Mouse (Mus musculus) megakaryocyte progenitor cell, adult 5-6 weeks (primary cell): Measurements from ENCODE around the gene Mocs1. TPM values are rescaled to one million over a fixed set of nuclear protein-coding genes. Genes with fewer than 3 reads are reported as not detected.

Experiments used
- ATAC-seq: replicated peaks from 2 replicates; pipeline ENCODE4 v1.8.0; 2016; ENCODE audit warnings: mild to moderate bottlenecking, moderate TSS enrichment, inconsistent platforms; ENCODE audit not compliant: poor library complexity
- total RNA-seq, 2 experiments: library from RNA; stranded (forward) in 1 of 2; stranded (reverse) in 1 of 2; fragments of 157-497, 149-512 nt in 1 of 2; fragments of 200-1000 nt in 1 of 2; gene quantifications; 2 replicates each; pipeline versions ENCODE4 v1.2.3 to v1.2.4; 2015 to 2017

Mocs1 gene
- total RNA-seq, 2 experiments from 2014 or later, result 15.7 to 31.7 TPM

DNA sequence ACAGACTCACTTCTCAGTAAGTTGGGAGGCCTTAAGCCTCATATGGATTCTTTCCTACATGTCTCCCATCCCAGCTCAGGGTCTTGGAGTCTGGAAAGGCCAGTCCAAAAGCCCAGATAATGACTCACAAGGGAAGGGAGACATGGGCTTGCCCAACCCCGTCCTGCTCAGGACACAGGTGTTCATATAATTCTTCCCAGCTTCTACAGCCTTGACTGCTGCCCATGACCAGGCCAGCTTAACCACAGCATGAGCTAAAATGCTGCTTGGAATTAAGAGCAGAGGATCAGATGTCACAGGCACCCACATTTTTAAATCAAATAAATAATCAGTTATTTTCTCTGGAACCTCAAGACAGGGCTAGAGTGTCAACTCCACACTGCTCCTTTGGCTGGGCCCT lies 47.0 kb downstream of the Mocs1 start:
- ATAC-seq, result no peak

DNA sequence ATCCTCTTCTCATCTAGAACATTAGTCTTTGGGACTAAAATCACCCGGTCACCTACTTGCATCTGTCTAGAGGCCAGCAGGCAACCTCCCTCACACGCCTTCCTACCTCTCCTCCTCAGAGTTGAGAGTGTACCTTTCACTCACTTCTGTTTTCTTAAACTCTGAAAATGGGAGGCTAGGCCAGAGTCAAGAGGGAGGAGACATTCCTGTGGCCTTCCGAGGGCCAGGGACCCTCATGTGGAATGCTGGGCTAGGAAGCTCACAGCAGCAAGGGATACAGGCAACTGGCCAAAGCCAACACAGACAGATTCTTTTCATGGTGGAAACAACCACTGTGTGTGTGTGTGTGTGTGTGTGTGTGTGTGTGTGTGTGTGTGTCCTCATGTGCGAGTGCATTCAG lies 49.2 kb downstream of the Mocs1 start:
- ATAC-seq, result no peak

GRCm38 (mm10) chr17:49481876-49482275 lies 53.7 kb downstream of the Mocs1 start:
- no peak for ATAC-seq

DNA sequence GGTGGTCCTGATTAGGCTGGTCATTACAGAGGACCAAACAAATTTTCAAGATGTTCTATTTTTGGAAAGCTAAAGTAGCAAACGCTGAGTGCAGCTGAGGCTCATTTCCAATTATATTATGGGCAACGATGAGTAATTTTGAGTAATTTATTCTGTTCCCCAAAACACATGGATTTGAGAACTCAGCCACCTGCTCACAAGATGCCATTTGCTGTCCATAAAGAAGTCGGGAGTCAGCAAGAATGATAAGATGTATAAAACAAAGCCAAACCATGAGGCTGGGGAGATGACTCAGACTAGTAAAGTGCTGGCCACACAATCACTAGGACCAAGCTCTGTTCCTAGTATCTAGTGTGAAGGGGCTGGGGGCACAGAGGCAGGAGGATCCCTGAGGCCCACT lies 56.3 kb downstream of the Mocs1 start:
- no peak for ATAC-seq

- no peak for ATAC-seq
These were observed 60.9 kb downstream of the Mocs1 start for GRCm38 (mm10) chr17:49489098-49489497.

DNA sequence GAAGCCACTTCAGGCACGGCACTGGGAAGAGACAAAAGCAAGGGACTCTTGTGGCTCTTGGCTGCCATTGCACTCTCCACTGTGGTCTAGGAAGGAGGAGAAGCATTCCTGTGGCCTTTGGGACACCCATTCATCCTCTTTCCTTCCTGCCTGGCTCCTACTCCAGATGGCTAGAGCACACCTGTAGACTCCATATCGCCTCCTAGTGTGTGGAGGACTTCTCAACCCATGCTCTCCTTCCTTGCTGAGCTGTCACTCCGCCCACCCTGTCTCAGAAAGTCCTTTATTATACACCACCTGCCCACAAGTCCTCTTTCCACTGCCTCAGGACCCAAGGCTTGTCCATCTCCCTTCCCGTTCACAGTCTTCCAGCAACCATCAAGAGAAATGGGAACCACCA lies 65.1 kb downstream of the Mocs1 start:
- no peak for ATAC-seq

DNA sequence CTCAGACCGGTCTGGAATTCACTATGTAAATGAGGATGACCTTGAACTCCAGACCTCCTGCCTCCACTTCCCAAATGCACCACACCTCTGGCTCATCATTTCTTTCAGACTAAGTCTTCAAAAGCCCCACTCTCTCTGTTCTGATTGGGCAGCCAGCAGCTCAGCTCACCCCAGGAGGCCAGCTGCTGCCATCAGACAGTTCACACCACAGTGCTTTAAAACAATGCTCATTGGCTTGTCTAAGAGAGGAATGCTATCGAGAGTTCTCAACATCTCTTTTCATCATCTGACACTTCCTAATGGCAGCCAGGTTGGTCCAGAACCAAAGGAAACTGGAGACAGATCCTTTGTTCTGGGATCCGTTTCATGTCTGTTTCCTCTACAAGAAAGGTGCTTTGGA lies 70.0 kb downstream of the Mocs1 start:
- ATAC-seq, result no peak

DNA sequence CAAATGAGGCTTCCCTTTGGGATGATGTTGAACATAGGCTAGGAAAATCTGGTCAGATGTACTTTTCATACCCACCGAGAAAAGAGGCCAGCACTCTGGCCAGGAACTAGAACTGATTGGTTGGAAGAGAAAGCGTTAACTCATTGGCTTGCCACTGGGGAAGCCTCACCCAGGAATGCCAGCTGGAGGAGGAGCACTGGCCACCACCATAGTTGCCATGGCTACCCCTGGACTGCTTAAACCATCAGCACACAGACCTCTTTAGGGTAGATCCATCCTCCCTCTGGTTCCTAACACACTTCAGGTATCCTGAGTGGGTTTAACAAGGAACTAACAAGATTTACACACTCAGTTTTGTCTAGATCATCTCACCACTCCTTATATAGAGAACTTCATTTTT lies 71.5 kb downstream of the Mocs1 start:
- ATAC-seq, result no peak

DNA sequence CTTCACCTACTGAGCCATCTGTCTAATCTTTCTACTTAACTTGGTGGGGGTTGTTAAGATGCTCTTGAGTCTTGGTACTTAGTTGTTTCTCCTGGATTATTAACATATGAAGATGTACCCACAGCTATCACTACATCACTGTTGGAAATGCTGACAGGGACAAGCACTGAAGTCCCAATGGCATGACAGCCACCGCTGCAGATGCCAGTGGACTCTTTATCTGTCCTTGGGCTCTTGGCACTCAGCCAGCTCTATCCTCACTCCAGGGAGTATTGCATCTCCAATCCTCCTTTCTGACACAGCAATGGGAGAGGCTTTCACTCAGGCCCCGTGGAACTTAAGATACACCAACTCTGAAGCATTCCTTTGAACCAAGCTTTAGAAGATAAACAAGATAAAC lies 72.1 kb downstream of the Mocs1 start:
- no peak for ATAC-seq

DNA sequence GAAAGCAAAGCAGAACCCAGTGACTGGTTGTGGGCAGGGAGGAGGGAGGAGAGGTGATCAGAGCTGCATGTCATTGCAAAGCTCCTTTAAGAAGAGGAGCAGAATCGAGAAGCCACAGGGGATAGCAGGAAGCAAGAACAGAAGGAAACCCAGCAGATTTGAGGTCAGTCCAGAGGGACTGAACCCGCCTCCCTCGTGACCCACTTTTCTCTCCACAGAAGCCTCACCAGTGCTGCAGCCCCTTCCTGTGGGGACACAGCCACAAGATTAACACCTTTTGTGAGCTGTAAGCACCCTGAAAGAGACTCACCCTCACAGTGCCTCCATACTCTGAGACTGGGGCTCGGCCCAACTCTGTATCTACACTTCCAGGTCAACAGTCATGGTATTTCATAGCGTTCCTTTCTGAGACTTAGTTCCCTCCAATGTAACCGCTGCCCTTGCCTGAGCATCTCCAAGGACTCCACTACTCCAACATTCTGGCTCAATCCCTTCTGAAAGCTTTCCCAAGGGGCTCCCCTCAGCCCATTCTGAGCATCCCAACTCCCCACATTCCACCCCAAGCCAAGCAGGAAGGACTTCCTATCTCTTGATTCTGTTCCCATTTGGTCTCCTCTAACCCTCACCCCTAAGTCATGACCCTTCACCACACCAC lies 75.2 kb downstream of the Mocs1 start:
- no peak for ATAC-seq

Other genes starting within 250 kb of the Mocs1 start
- not detected in 2 replicates for gene Daam2, start 136.0 kb downstream of the Mocs1 start, total RNA-seq (2015)
- gene Daam2, start 136.0 kb downstream of the Mocs1 start, total RNA-seq (2017), result not detected in 2 replicates
- gene Kif6, start 186.8 kb downstream of the Mocs1 start, total RNA-seq (2015), result 0.17 TPM in 1 of 2 replicates, not detected in the other
- gene Kif6, start 186.8 kb downstream of the Mocs1 start, total RNA-seq (2017), result 0.27 TPM in 1 of 2 replicates, not detected in the other